Mouse (Mus musculus): ENCODE measurements at regions not wholly inside any gene's neighbourhood (a gene's known extent, or its start where the extent isn't known, plus 50 kb on each side); places are given as distances from the start of the nearest gene placed in this dataset.

- WGBS, result 75% methylated on average over 3 of the region's 3 CpGs
- Histone ChIP-seq H3K4me1 (ENCODE audit: insufficient read depth, low read length) (no peaks in the 10 kb centered on the region), H3K27me3 (ENCODE audit: insufficient read depth, low read length) (no peaks in the 10 kb centered on the region), H3K9ac (replicated peaks; ENCODE audit: low read length) (no peak overlapping the region), H3K27ac (ENCODE audit: low read length) (no peak overlapping the region), H3K4me2 (replicated peaks; ENCODE audit: low read depth, low read length) (no peak overlapping the region), H3K36me3 (ENCODE audit: insufficient read depth, low read length) (no peaks in the 10 kb centered on the region), H3K9me3 (ENCODE audit: low read length) (no peaks in the 10 kb centered on the region), H3K4me3 (ENCODE audit: low read length) (no peak overlapping the region)
- no peak for ATAC-seq (ENCODE audit: low FRiP score, low TSS enrichment)
Measured at GRCm38 (mm10) chr1:137543828-137544227, 583.6 kb upstream of the Nr5a2 start.

- H3K4me3 ChIP-seq (ENCODE audit: low read length), result no peak overlapping the region
- no peaks in the 10 kb centered on the region for H3K36me3 ChIP-seq (ENCODE audit: insufficient read depth, low read length)
- WGBS, result 83% methylated on average over 9 of the region's 9 CpGs
- no peak overlapping the region for H3K27ac ChIP-seq (ENCODE audit: low read length)
- no peaks in the 10 kb centered on the region for H3K9me3 ChIP-seq (ENCODE audit: low read length)
- H3K27me3 ChIP-seq (ENCODE audit: insufficient read depth, low read length), result no peaks in the 10 kb centered on the region
- no peak overlapping the region for H3K9ac ChIP-seq (replicated peaks; ENCODE audit: low read length)
- H3K4me1 ChIP-seq (ENCODE audit: insufficient read depth, low read length), result no peaks in the 10 kb centered on the region
- no peak overlapping the region for H3K4me2 ChIP-seq (replicated peaks; ENCODE audit: low read depth, low read length)
- ATAC-seq (ENCODE audit: low FRiP score, low TSS enrichment), result no peak
Measured at GRCm38 (mm10) chr1:137541453-137541852, 581.2 kb upstream of the Nr5a2 start.

DNA sequence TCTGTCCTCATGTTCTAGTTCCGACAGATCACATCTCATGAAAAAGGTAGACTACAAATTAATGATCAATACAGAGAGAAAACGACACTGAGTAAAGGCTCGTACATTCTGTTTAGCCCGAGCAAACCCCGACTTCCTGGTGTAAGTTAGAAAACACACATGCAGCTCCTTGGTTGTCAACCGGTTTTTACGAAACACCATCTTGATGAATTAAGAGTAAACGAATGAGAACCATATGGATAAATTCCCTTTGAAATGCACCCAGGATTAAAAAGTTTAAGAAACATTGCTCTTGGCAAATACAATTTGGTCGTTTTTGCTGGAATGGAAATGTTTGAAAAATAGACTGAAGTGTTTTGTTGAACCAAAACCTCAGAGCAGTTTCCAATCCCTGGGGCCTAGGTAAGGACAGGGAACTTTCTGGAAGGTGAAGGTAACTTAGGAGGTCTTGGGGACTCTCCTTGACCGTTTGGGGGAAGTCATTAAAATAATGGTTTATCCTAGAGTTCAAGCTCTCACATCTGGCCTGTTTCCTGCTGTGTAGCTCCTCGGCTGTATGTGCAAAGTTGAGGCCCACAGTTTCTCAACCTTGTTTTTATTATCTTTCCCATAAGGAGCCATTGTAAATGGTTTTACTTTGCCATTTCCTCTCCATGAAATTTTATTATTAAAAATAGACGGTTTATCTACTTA lies 579.3 kb upstream of the Nr5a2 start:
- Histone ChIP-seq H3K27me3 (ENCODE audit: insufficient read depth, low read length) (no peaks in the 10 kb centered on the region), H3K36me3 (ENCODE audit: insufficient read depth, low read length) (no peaks in the 10 kb centered on the region), H3K4me3 (ENCODE audit: low read length) (no peak overlapping the region), H3K9ac (replicated peaks; ENCODE audit: low read length) (no peak overlapping the region), H3K9me3 (ENCODE audit: low read length) (no peaks in the 10 kb centered on the region), H3K4me2 (replicated peaks; ENCODE audit: low read depth, low read length) (no peak overlapping the region), H3K27ac (ENCODE audit: low read length) (peak overlapping the region; percentile 56; the same call in 1 of the 2 replicates), H3K4me1 (ENCODE audit: insufficient read depth, low read length) (no peaks in the 10 kb centered on the region)
- WGBS, result 52% methylated on average over 12 of the region's 12 CpGs
- ATAC-seq (ENCODE audit: low FRiP score, low TSS enrichment), result no peak

GRCm38 (mm10) chr1:137514750-137515149 lies 554.5 kb upstream of the Nr5a2 start:
- Histone ChIP-seq H3K9me3 (ENCODE audit: low read length) (no peaks in the 10 kb centered on the region), H3K36me3 (ENCODE audit: insufficient read depth, low read length) (no peaks in the 10 kb centered on the region), H3K4me1 (ENCODE audit: insufficient read depth, low read length) (no peaks in the 10 kb centered on the region), H3K27ac (ENCODE audit: low read length) (no peak overlapping the region), H3K4me2 (replicated peaks; ENCODE audit: low read depth, low read length) (no peak overlapping the region), H3K4me3 (ENCODE audit: low read length) (no peak overlapping the region), H3K9ac (replicated peaks; ENCODE audit: low read length) (no peak overlapping the region), H3K27me3 (ENCODE audit: insufficient read depth, low read length) (no peaks in the 10 kb centered on the region)
- WGBS, result 96% methylated on average over 2 of the region's 2 CpGs
- ATAC-seq (ENCODE audit: low FRiP score, low TSS enrichment), result no peak

DNA sequence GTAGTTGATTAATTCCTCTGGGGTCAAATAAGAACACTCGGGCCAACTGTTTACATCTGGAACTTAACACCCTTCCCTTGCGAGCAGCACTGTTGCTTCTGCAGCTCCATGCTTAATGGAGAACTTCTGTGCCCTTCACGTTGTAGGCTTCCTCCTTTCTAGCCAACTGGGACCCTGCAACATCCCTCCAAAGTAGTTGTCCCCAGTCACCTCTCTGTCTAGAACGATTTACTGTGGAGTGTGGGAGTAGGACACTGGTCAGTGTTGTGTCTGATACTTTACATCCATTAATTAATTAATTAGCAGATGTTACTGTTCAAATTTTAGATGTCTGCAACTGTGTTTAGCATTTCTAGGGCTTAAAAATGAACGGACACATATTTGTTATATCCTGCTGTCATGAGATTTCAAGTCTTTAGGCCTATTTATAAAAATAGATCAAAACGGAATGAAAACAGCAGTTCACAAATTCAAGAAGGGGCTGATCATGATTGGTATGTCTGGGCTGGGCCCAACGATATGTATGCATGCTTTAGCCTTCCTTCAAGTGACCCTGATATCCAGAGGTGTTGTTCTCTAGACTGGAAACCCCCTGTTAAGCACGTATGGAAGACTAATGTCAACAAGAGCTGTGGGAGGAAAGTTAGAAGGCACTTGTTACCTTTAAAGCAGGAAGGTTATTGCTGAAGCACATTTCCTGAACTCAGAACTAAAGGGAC lies 543.6 kb upstream of the Nr5a2 start:
- Histone ChIP-seq H3K9me3 (ENCODE audit: low read length) (no peaks in the 10 kb centered on the region), H3K4me3 (ENCODE audit: low read length) (no peak overlapping the region), H3K9ac (replicated peaks; ENCODE audit: low read length) (no peak overlapping the region), H3K27me3 (ENCODE audit: insufficient read depth, low read length) (no peaks in the 10 kb centered on the region), H3K4me2 (replicated peaks; ENCODE audit: low read depth, low read length) (no peak overlapping the region), H3K27ac (ENCODE audit: low read length) (peak overlapping the region; percentile 77), H3K36me3 (ENCODE audit: insufficient read depth, low read length) (no peaks in the 10 kb centered on the region), H3K4me1 (ENCODE audit: insufficient read depth, low read length) (peaks cover 10% of the 10 kb centered on the region; the same call in 1 of the 2 replicates)
- WGBS, result 21% methylated on average over 8 of the region's 8 CpGs
- peak; percentile 94 for ATAC-seq (ENCODE audit: low FRiP score, low TSS enrichment)

GRCm38 (mm10) chr1:137488226-137488625 lies 528.0 kb upstream of the Nr5a2 start:
- ATAC-seq (ENCODE audit: low FRiP score, low TSS enrichment), result peak; percentile 46; the same call in 1 of the 2 replicates
- H3K9me3 ChIP-seq (ENCODE audit: low read length), result no peaks in the 10 kb centered on the region
- no peaks in the 10 kb centered on the region for H3K27me3 ChIP-seq (ENCODE audit: insufficient read depth, low read length)
- H3K9ac ChIP-seq (replicated peaks; ENCODE audit: low read length), result no peak overlapping the region
- WGBS, result 24% methylated on average over 5 of the region's 5 CpGs
- no peaks in the 10 kb centered on the region for H3K4me1 ChIP-seq (ENCODE audit: insufficient read depth, low read length)
- H3K27ac ChIP-seq (ENCODE audit: low read length), result no peak overlapping the region
- H3K4me2 ChIP-seq (replicated peaks; ENCODE audit: low read depth, low read length), result no peak overlapping the region
- no peaks in the 10 kb centered on the region for H3K36me3 ChIP-seq (ENCODE audit: insufficient read depth, low read length)
- H3K4me3 ChIP-seq (ENCODE audit: low read length), result no peak overlapping the region

DNA sequence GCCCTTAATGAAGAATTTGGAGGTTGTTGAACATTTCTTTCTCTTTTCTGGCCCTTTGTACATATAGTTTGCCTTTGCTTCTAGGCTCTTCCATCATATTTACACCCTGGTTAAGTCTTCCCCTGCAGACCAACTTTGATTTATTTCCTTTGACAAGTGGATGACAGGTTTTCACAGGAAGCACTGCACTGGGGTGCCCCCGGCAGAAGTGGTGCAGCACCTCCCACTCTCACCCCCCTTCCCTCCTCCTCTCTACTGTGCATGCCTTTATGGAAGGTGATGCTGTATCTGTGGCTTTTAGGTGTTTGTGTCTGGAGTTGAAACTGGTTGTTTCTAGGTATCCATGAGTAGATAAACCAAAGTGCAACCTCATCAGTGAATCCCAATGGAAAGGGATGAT lies 518.2 kb upstream of the Nr5a2 start:
- no peaks in the 10 kb centered on the region for H3K36me3 ChIP-seq (ENCODE audit: insufficient read depth, low read length)
- H3K27ac ChIP-seq (ENCODE audit: low read length), result no peak overlapping the region
- ATAC-seq (ENCODE audit: low FRiP score, low TSS enrichment), result no peak
- no peaks in the 10 kb centered on the region for H3K27me3 ChIP-seq (ENCODE audit: insufficient read depth, low read length)
- no peak overlapping the region for H3K4me2 ChIP-seq (replicated peaks; ENCODE audit: low read depth, low read length)
- WGBS, result 7% methylated on average over 1 of the region's 1 CpGs
- no peaks in the 10 kb centered on the region for H3K9me3 ChIP-seq (ENCODE audit: low read length)
- no peak overlapping the region for H3K9ac ChIP-seq (replicated peaks; ENCODE audit: low read length)
- no peaks in the 10 kb centered on the region for H3K4me1 ChIP-seq (ENCODE audit: insufficient read depth, low read length)
- no peak overlapping the region for H3K4me3 ChIP-seq (ENCODE audit: low read length)

DNA sequence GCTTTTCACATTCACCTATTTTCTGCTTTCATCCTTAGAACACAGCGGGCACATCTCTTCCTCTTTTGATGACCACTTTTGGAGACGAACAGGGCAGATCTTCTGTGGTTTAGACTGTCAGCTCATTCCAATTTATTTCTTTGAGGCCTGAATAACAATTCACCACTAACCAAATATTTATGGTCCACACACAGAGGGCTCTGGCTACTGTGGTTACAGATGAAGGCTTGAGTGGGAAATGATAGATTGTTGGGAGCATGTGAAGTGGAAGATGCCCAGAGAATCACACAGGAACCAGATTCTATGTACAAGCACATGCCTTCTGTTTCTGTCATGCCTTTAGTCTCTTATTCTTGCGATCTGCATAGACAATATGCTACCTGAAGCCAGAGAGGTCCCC lies 517.0 kb upstream of the Nr5a2 start:
- Histone ChIP-seq H3K4me2 (replicated peaks; ENCODE audit: low read depth, low read length) (no peak overlapping the region), H3K27me3 (ENCODE audit: insufficient read depth, low read length) (no peaks in the 10 kb centered on the region), H3K36me3 (ENCODE audit: insufficient read depth, low read length) (no peaks in the 10 kb centered on the region), H3K4me1 (ENCODE audit: insufficient read depth, low read length) (no peaks in the 10 kb centered on the region), H3K9ac (replicated peaks; ENCODE audit: low read length) (no peak overlapping the region), H3K9me3 (ENCODE audit: low read length) (no peaks in the 10 kb centered on the region), H3K4me3 (ENCODE audit: low read length) (no peak overlapping the region), H3K27ac (ENCODE audit: low read length) (no peak overlapping the region)
- WGBS, result 87% methylated on average over 3 of the region's 3 CpGs
- no peak for ATAC-seq (ENCODE audit: low FRiP score, low TSS enrichment)

- no peaks in the 10 kb centered on the region for H3K9me3 ChIP-seq (ENCODE audit: low read length)
- no peaks in the 10 kb centered on the region for H3K27me3 ChIP-seq (ENCODE audit: insufficient read depth, low read length)
- no peaks in the 10 kb centered on the region for H3K36me3 ChIP-seq (ENCODE audit: insufficient read depth, low read length)
- H3K27ac ChIP-seq (ENCODE audit: low read length), result no peak overlapping the region
- 83% methylated on average over 4 of the region's 4 CpGs for WGBS
- ATAC-seq (ENCODE audit: low FRiP score, low TSS enrichment), result no peak
- H3K4me2 ChIP-seq (replicated peaks; ENCODE audit: low read depth, low read length), result no peak overlapping the region
- no peaks in the 10 kb centered on the region for H3K4me1 ChIP-seq (ENCODE audit: insufficient read depth, low read length)
- no peak overlapping the region for H3K4me3 ChIP-seq (ENCODE audit: low read length)
- H3K9ac ChIP-seq (replicated peaks; ENCODE audit: low read length), result no peak overlapping the region
Measured at GRCm38 (mm10) chr1:137474858-137475257, 514.6 kb upstream of the Nr5a2 start.
